Mouse (Mus musculus): ENCODE data around the gene Cpped1. TPM values are rescaled to one million over a fixed set of nuclear protein-coding genes. Genes with fewer than 3 reads are reported as not detected.
A peak's percentile ranks its signal among the peaks of the same experiment; 100 is the strongest.

The Cpped1 gene
- polyA plus RNA-seq, 1 experiment from 2014 or later = 16.2 TPM

- H3K27me3 ChIP-seq (ENCODE audit: control insufficient read depth, insufficient read depth, low read length) = no peaks in the 10 kb centered on the region
- DNase-seq (ENCODE audit: low spot score) (no peak), ATAC-seq (replicated peaks; ENCODE audit: low FRiP score) (no peak)
- H3K4me2 ChIP-seq (ENCODE audit: low read depth, low read length, severe bottlenecking) = no peak overlapping the region
- H3K36me3 ChIP-seq (ENCODE audit: control insufficient read depth, insufficient read depth, low read length) = no peaks in the 10 kb centered on the region
- H3K4me3 ChIP-seq (ENCODE audit: low read depth, low read length) = no peak overlapping the region
- no peak overlapping the region for H3K27ac ChIP-seq (ENCODE audit: low read depth, low read length)
- no peaks in the 10 kb centered on the region for H3K4me1 ChIP-seq (replicated peaks; ENCODE audit: control insufficient read depth, insufficient read depth, low read length)
- no peaks in the 10 kb centered on the region for H3K9me3 ChIP-seq (ENCODE audit: control insufficient read depth, low read length)
- H3K9ac ChIP-seq (ENCODE audit: low read length) = no peak overlapping the region
- 80% methylated on average over 3 of the region's 3 CpGs for WGBS
Measured at GRCm38 (mm10) chr16:11776528-11776927, 132.7 kb downstream of the Cpped1 start.

DNA sequence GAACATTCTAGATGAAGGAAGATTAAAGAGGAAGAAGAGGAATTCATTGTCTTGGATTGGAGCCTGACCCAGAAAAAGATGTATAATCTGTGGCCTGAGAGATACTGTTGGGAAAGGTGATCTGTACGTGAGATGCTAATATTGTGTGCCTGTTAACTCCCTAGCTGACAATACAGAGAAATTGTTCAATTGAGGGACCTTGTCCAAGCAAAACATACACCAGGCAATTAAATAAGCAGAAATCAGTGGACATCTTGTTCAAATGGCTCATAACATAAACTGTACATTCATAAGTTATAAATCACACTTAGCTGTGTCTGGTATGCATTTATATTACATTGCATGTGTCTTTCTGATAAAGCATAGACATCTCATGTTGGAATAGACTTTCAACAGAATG is 134.9 kb downstream of the Cpped1 start:
- DNase-seq (ENCODE audit: low spot score) (no peak), ATAC-seq (replicated peaks; ENCODE audit: low FRiP score) (no peak)
- no peak overlapping the region for H3K4me2 ChIP-seq (ENCODE audit: low read depth, low read length, severe bottlenecking)
- no peaks in the 10 kb centered on the region; the same call in 1 of the 2 replicates for H3K36me3 ChIP-seq (ENCODE audit: control insufficient read depth, insufficient read depth, low read length)
- no peaks in the 10 kb centered on the region for H3K27me3 ChIP-seq (ENCODE audit: control insufficient read depth, insufficient read depth, low read length)
- H3K9ac ChIP-seq (ENCODE audit: low read length) = no peak overlapping the region
- H3K4me3 ChIP-seq (ENCODE audit: low read depth, low read length) = no peak overlapping the region
- 93% methylated on average over 1 of the region's 1 CpGs for WGBS
- H3K9me3 ChIP-seq (ENCODE audit: control insufficient read depth, low read length) = no peaks in the 10 kb centered on the region; the same call in 1 of the 2 replicates
- H3K4me1 ChIP-seq (replicated peaks; ENCODE audit: control insufficient read depth, insufficient read depth, low read length) = no peaks in the 10 kb centered on the region
- H3K27ac ChIP-seq (ENCODE audit: low read depth, low read length) = no peak overlapping the region

DNA sequence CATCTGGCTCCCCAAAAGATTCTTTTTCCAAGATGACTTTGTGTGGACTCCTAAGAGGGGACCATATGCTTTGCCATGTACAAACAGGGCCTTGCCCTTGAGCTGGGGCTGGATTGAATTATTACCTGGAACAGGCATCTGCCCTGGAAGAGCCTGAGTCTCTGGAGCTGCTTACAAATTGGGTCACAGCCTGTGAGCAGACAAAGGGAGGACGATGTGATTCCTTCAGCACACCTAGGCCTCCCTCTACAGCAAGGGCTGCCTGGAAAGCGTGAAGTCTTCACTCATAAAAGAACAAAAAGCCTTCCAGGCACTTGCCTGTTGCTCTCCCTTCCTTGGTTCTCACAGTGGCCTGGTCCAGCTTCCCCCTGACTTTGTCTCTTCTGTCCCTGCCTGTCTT is 136.9 kb downstream of the Cpped1 start:
- H3K27ac ChIP-seq (ENCODE audit: low read depth, low read length) = no peak overlapping the region
- no peaks in the 10 kb centered on the region; the same call in 1 of the 2 replicates for H3K9me3 ChIP-seq (ENCODE audit: control insufficient read depth, low read length)
- no peaks in the 10 kb centered on the region for H3K4me1 ChIP-seq (replicated peaks; ENCODE audit: control insufficient read depth, insufficient read depth, low read length)
- H3K9ac ChIP-seq (ENCODE audit: low read length) = no peak overlapping the region
- no peaks in the 10 kb centered on the region for H3K27me3 ChIP-seq (ENCODE audit: control insufficient read depth, insufficient read depth, low read length)
- no peaks in the 10 kb centered on the region; the same call in 1 of the 2 replicates for H3K36me3 ChIP-seq (ENCODE audit: control insufficient read depth, insufficient read depth, low read length)
- no peak for ATAC-seq (replicated peaks; ENCODE audit: low FRiP score)
- 73% methylated on average over 2 of the region's 2 CpGs for WGBS
- no peak overlapping the region for H3K4me3 ChIP-seq (ENCODE audit: low read depth, low read length)
- DNase-seq (ENCODE audit: low spot score) = no peak
- H3K4me2 ChIP-seq (ENCODE audit: low read depth, low read length, severe bottlenecking) = no peak overlapping the region

GRCm38 (mm10) chr16:11757951-11758350 is 151.3 kb downstream of the Cpped1 start:
- no peak overlapping the region for H3K9ac ChIP-seq (ENCODE audit: low read length)
- H3K4me1 ChIP-seq (replicated peaks; ENCODE audit: control insufficient read depth, insufficient read depth, low read length) = no peaks in the 10 kb centered on the region
- no peaks in the 10 kb centered on the region for H3K36me3 ChIP-seq (ENCODE audit: control insufficient read depth, insufficient read depth, low read length)
- no peak overlapping the region for H3K4me3 ChIP-seq (ENCODE audit: low read depth, low read length)
- no peak for ATAC-seq (replicated peaks; ENCODE audit: low FRiP score)
- H3K27ac ChIP-seq (ENCODE audit: low read depth, low read length) = no peak overlapping the region
- H3K9me3 ChIP-seq (ENCODE audit: control insufficient read depth, low read length) = no peaks in the 10 kb centered on the region
- H3K4me2 ChIP-seq (ENCODE audit: low read depth, low read length, severe bottlenecking) = no peak overlapping the region
- WGBS = 86% methylated on average over 7 of the region's 7 CpGs
- H3K27me3 ChIP-seq (ENCODE audit: control insufficient read depth, insufficient read depth, low read length) = no peaks in the 10 kb centered on the region
- DNase-seq (ENCODE audit: low spot score) = peak; percentile 45

GRCm38 (mm10) chr16:11757471-11757870 is 151.8 kb downstream of the Cpped1 start:
- Histone ChIP-seq H3K9me3 (ENCODE audit: control insufficient read depth, low read length) (no peaks in the 10 kb centered on the region), H3K4me2 (ENCODE audit: low read depth, low read length, severe bottlenecking) (no peak overlapping the region), H3K4me3 (ENCODE audit: low read depth, low read length) (no peak overlapping the region), H3K4me1 (replicated peaks; ENCODE audit: control insufficient read depth, insufficient read depth, low read length) (no peaks in the 10 kb centered on the region), H3K27me3 (ENCODE audit: control insufficient read depth, insufficient read depth, low read length) (no peaks in the 10 kb centered on the region), H3K36me3 (ENCODE audit: control insufficient read depth, insufficient read depth, low read length) (no peaks in the 10 kb centered on the region), H3K9ac (ENCODE audit: low read length) (no peak overlapping the region), H3K27ac (ENCODE audit: low read depth, low read length) (no peak overlapping the region)
- DNase-seq (ENCODE audit: low spot score) = peak; percentile 46
- WGBS = 91% methylated on average over 8 of the region's 8 CpGs
- no peak for ATAC-seq (replicated peaks; ENCODE audit: low FRiP score)

GRCm38 (mm10) chr16:11756598-11757245 is 152.5 kb downstream of the Cpped1 start:
- no peak overlapping the region for H3K4me2 ChIP-seq (ENCODE audit: low read depth, low read length, severe bottlenecking)
- ATAC-seq (replicated peaks; ENCODE audit: low FRiP score) (no peak), DNase-seq (ENCODE audit: low spot score) (peak; percentile 35)
- H3K36me3 ChIP-seq (ENCODE audit: control insufficient read depth, insufficient read depth, low read length) = no peaks in the 10 kb centered on the region
- H3K9me3 ChIP-seq (ENCODE audit: control insufficient read depth, low read length) = no peaks in the 10 kb centered on the region
- no peak overlapping the region for H3K9ac ChIP-seq (ENCODE audit: low read length)
- 63% methylated on average over 1 of the region's 1 CpGs for WGBS
- H3K4me1 ChIP-seq (replicated peaks; ENCODE audit: control insufficient read depth, insufficient read depth, low read length) = no peaks in the 10 kb centered on the region
- H3K4me3 ChIP-seq (ENCODE audit: low read depth, low read length) = no peak overlapping the region
- H3K27me3 ChIP-seq (ENCODE audit: control insufficient read depth, insufficient read depth, low read length) = no peaks in the 10 kb centered on the region
- H3K27ac ChIP-seq (ENCODE audit: low read depth, low read length) = no peak overlapping the region

GRCm38 (mm10) chr16:11755281-11756066 is 153.8 kb downstream of the Cpped1 start:
- no peak overlapping the region for H3K4me3 ChIP-seq (ENCODE audit: low read depth, low read length)
- H3K9ac ChIP-seq (ENCODE audit: low read length) = no peak overlapping the region
- no peaks in the 10 kb centered on the region for H3K9me3 ChIP-seq (ENCODE audit: control insufficient read depth, low read length)
- WGBS = 86% methylated on average over 9 of the region's 9 CpGs
- DNase-seq (ENCODE audit: low spot score) (peak; percentile 42), ATAC-seq (replicated peaks; ENCODE audit: low FRiP score) (no peak)
- H3K27me3 ChIP-seq (ENCODE audit: control insufficient read depth, insufficient read depth, low read length) = no peaks in the 10 kb centered on the region
- H3K27ac ChIP-seq (ENCODE audit: low read depth, low read length) = no peak overlapping the region
- no peaks in the 10 kb centered on the region for H3K4me1 ChIP-seq (replicated peaks; ENCODE audit: control insufficient read depth, insufficient read depth, low read length)
- H3K36me3 ChIP-seq (ENCODE audit: control insufficient read depth, insufficient read depth, low read length) = no peaks in the 10 kb centered on the region
- no peak overlapping the region for H3K4me2 ChIP-seq (ENCODE audit: low read depth, low read length, severe bottlenecking)

GRCm38 (mm10) chr16:11754136-11754535 is 155.1 kb downstream of the Cpped1 start:
- peak; percentile 1 for DNase-seq (ENCODE audit: low spot score)
- no peak for ATAC-seq (replicated peaks; ENCODE audit: low FRiP score)
- Histone ChIP-seq H3K4me3 (ENCODE audit: low read depth, low read length) (no peak overlapping the region), H3K4me1 (replicated peaks; ENCODE audit: control insufficient read depth, insufficient read depth, low read length) (no peaks in the 10 kb centered on the region), H3K27me3 (ENCODE audit: control insufficient read depth, insufficient read depth, low read length) (no peaks in the 10 kb centered on the region), H3K36me3 (ENCODE audit: control insufficient read depth, insufficient read depth, low read length) (no peaks in the 10 kb centered on the region), H3K9me3 (ENCODE audit: control insufficient read depth, low read length) (no peaks in the 10 kb centered on the region), H3K9ac (ENCODE audit: low read length) (no peak overlapping the region), H3K4me2 (ENCODE audit: low read depth, low read length, severe bottlenecking) (no peak overlapping the region), H3K27ac (ENCODE audit: low read depth, low read length) (no peak overlapping the region)
- WGBS = 91% methylated on average over 2 of the region's 2 CpGs
